10 mouse cellular contexts compared by ENCODE assay signal in the genomic region with DNA sequence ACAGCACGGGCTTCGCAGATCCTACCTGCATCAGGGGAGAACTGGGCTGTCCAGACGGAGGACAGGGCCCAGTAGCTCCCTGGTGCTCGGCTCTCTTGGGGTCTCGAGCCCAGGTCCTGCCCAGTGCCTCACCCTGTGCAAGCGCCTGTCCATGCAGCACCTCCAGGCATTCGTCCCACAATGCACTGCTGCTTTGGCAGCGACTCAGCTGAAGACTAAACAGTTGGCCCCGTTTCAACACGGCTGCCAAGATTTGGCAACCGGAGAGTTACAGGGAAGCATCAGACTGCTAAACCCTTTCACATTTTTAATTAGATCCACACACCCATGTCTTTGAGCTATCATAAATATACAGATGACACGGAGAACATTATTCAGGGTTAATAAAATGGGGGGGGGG.
DNase-seq lines count a peak whose midpoint lies in the region; ATAC-seq and TF ChIP-seq lines count a peak whose summit lies in the region.
"Had no signal": no experiment of that assay in that cellular context is flagged by ENCODE, and none has a peak within 500 bp of the region (broad histone marks: within the 10 kb centered on the region; RNA-seq: fewer than 3 reads in every experiment).

No protein-coding gene starts in this region.

- H3K4me2 ChIP-seq in heart, embryonic 11.5 days: no peak overlapping the region
- no peak overlapping the region for H3K4me2 ChIP-seq in heart, embryonic 12.5 days
- no peak overlapping the region for H3K4me2 ChIP-seq in lung, embryonic 14.5 days
- H3K4me2 ChIP-seq: embryonic facial prominence, embryonic 15.5 days had no signal

- 71% methylated on average over 12 of the region's 12 CpGs for WGBS in heart, embryonic 11.5 days (ENCODE audit: insufficient replicate concordance)
- WGBS in heart, embryonic 12.5 days: 70% methylated on average over 12 of the region's 12 CpGs
- 34% methylated on average over 12 of the region's 12 CpGs for WGBS in lung, embryonic 14.5 days

- TF ChIP-seq CTCF in lung, embryonic 14.5 days (IDR thresholded peaks at IDR 0.05; ENCODE audit: low read depth): no peak

- no peak overlapping the region for H3K27ac ChIP-seq in heart, embryonic 11.5 days (ENCODE audit: low read depth, low read length)
- H3K27ac ChIP-seq in heart, embryonic 12.5 days (ENCODE audit: poor library complexity, severe bottlenecking): no peak overlapping the region
- H3K27ac ChIP-seq in lung, embryonic 14.5 days (ENCODE audit: low read depth): no peak overlapping the region

- H3K4me1 ChIP-seq in heart, embryonic 11.5 days (ENCODE audit: control insufficient read depth, insufficient read depth, low read length): no peaks in the 10 kb centered on the region
- peaks cover 16% of the 10 kb centered on the region for H3K4me1 ChIP-seq in heart, embryonic 12.5 days (replicated peaks)
- peaks cover 12% of the 10 kb centered on the region for H3K4me1 ChIP-seq in lung, embryonic 14.5 days (ENCODE audit: insufficient read depth)

- H3K9me3 ChIP-seq in heart, embryonic 11.5 days (replicated peaks; ENCODE audit: control insufficient read depth, low read length): no peaks in the 10 kb centered on the region
- no peaks in the 10 kb centered on the region for H3K9me3 ChIP-seq in heart, embryonic 12.5 days (replicated peaks)
- no peaks in the 10 kb centered on the region for H3K9me3 ChIP-seq in lung, embryonic 14.5 days (ENCODE audit: low read depth, low read length)
- H3K9me3 ChIP-seq: embryonic facial prominence, embryonic 15.5 days had no signal

- H3K9ac ChIP-seq in heart, embryonic 11.5 days (ENCODE audit: low read depth, low read length): no peak overlapping the region
- no peak overlapping the region for H3K9ac ChIP-seq in heart, embryonic 12.5 days
- no peak overlapping the region for H3K9ac ChIP-seq in lung, embryonic 14.5 days
- H3K9ac ChIP-seq: embryonic facial prominence, embryonic 15.5 days had no signal

- no peaks in the 10 kb centered on the region for H3K36me3 ChIP-seq in heart, embryonic 11.5 days (ENCODE audit: control insufficient read depth, insufficient read depth, low read length)
- no peaks in the 10 kb centered on the region for H3K36me3 ChIP-seq in heart, embryonic 12.5 days
- no peaks in the 10 kb centered on the region for H3K36me3 ChIP-seq in lung, embryonic 14.5 days (ENCODE audit: insufficient read depth)
- H3K36me3 ChIP-seq: embryonic facial prominence, embryonic 15.5 days had no signal

- ATAC-seq in heart, embryonic 11.5 days (replicated peaks; ENCODE audit: insufficient number of reproducible peaks, low FRiP score, low TSS enrichment): no peak
- ATAC-seq in heart, embryonic 12.5 days (ENCODE audit: insufficient number of reproducible peaks, low FRiP score): peak; percentile 36; the same call in 1 of the 2 replicates
- peak; percentile 73; the same call in 1 of the 2 replicates for ATAC-seq in lung, embryonic 14.5 days (ENCODE audit: insufficient read depth)

- peak; percentile 44 to 52 for DNase-seq in heart, adult 18-20 months
- DNase-seq in cerebellum, adult 18-20 months: peak; percentile 79 to 82
- peak; percentile 72 for DNase-seq in layer of hippocampus, adult 11-12 months (ENCODE audit: low spot score)
- peak; percentile 94 for DNase-seq in lung, embryonic 14.5 days
- peak; percentile 59 for DNase-seq in right cerebral cortex, postnatal 25 days
- DNase-seq in yolk sac, embryonic 10.5 days (ENCODE audit: low spot score): no peak

- H3K4me3 ChIP-seq in heart, embryonic 11.5 days (ENCODE audit: low read depth, low read length): no peak overlapping the region
- no peak overlapping the region for H3K4me3 ChIP-seq in heart, embryonic 12.5 days
- no peak overlapping the region for H3K4me3 ChIP-seq in lung, embryonic 14.5 days (ENCODE audit: low read depth, low read length)
- H3K4me3 ChIP-seq: embryonic facial prominence, embryonic 15.5 days had no signal

- H3K27me3 ChIP-seq in heart, embryonic 11.5 days (ENCODE audit: control insufficient read depth, insufficient read depth, low read length): no peaks in the 10 kb centered on the region
- H3K27me3 ChIP-seq in heart, embryonic 12.5 days (replicated peaks): no peaks in the 10 kb centered on the region
- H3K27me3 ChIP-seq in lung, embryonic 14.5 days (ENCODE audit: insufficient read depth, low read length): no peaks in the 10 kb centered on the region
- H3K27me3 ChIP-seq: CH12.LX; embryonic facial prominence, embryonic 15.5 days had no signal
